Mouse (Mus musculus): ENCODE measurements around the gene Vamp2.

DNA sequence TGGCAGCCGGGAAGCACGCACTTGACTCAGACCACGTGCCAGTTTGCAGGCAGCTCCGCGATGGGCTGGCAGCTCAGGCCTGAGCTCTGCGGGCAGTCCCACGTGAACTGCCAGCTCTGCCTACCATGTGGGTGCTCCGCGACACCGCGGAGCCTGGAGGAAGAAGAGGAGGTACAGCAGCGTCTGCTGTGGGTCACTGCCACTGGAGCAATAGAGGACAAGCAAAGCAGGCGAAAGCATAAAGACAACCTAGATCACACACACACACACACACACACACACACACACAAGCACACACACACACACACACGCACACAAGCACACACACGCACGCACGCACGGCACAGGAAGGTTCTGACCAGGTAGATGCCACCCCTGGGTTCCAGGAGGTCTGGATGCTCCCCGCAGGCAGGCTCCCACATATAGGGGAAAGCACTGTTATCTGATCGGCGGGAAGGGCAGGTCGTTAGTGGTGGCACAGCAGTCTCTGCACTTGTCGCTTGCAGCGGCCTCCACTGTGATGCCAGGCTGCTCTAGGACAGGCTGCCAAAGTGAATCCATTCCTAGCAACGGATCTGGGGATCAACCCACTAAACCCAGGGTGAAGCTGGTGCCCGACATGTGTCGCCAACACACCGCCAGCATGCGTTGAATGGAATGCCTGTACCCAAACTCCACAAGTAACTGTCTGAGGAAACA is 22.0 kb upstream of the Vamp2 start:
- TF ChIP-seq CTCF (conservative IDR thresholded peaks at IDR 0.05; ENCODE audit: low read length) (no peak), NANOG (IDR thresholded peaks at IDR 0.05; ENCODE audit: borderline replicate concordance, low read length) (no peak)
